19 mouse cellular contexts compared by ENCODE assay signal in the genomic region with DNA sequence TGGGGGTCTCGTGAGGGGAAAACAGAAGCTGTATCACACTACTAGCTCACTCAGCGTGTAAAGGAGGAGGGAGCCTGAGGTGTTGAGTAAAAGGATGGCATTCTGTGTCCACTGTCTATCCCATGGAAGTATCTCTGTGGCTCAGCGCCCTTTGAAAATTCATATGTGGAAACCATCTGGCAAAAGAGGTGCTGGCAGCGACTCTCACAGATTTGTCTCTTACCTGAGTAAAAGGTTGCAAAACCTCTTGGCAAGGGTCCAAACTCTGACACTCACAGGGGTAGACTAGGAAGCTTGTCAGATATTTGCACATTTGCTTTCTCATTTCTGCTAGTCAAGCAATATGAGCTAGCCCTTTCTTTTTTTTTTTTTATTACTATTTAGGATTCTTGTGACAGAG.
DNase-seq lines count a peak whose midpoint lies in the region; ATAC-seq lines count a peak whose summit lies in the region.
"Had no signal": no experiment of that assay in that cellular context is flagged by ENCODE, and none has a peak within 500 bp of the region (broad histone marks: within the 10 kb centered on the region; RNA-seq: fewer than 3 reads in every experiment).

No protein-coding gene starts in this region.

- 87% methylated on average over 4 of the region's 4 CpGs for WGBS in midbrain, embryonic 14.5 days
- 87% methylated on average over 4 of the region's 4 CpGs for WGBS in midbrain, embryonic 15.5 days

- no peaks in the 10 kb centered on the region for H3K27me3 ChIP-seq in midbrain, embryonic 14.5 days (ENCODE audit: control insufficient read depth, insufficient read depth, low read length)
- H3K27me3 ChIP-seq in midbrain, embryonic 15.5 days (replicated peaks), result no peaks in the 10 kb centered on the region
- H3K27me3 ChIP-seq: embryonic facial prominence, embryonic 13.5 days; hindbrain, embryonic 13.5 days; neural tube, embryonic 13.5 days had no signal

- no peak overlapping the region for H3K4me3 ChIP-seq in midbrain, embryonic 14.5 days (replicated peaks; ENCODE audit: low read depth, low read length)
- no peak overlapping the region for H3K4me3 ChIP-seq in midbrain, embryonic 15.5 days
- H3K4me3 ChIP-seq: embryonic facial prominence, embryonic 13.5 days; hindbrain, embryonic 13.5 days; neural tube, embryonic 13.5 days had no signal

- peak; percentile 77 for ATAC-seq in cerebellum, adult (ENCODE audit: insufficient number of reproducible peaks, low FRiP score, low TSS enrichment)
- no peak for ATAC-seq in midbrain, embryonic 14.5 days (ENCODE audit: low FRiP score, low TSS enrichment)
- ATAC-seq in midbrain, embryonic 15.5 days (replicated peaks), result no peak
- ATAC-seq in erythroblast, adult 5-6 weeks (replicated peaks; ENCODE audit: low FRiP score, poor library complexity, severe bottlenecking), result no peak
- ATAC-seq: forebrain, embryonic 16.5 days; intestine, postnatal 0 days; midbrain, embryonic 16.5 days had no signal

- no peak overlapping the region for H3K27ac ChIP-seq in midbrain, embryonic 14.5 days (replicated peaks; ENCODE audit: low read depth, low read length)
- no peak overlapping the region for H3K27ac ChIP-seq in midbrain, embryonic 15.5 days
- H3K27ac ChIP-seq: embryonic facial prominence, embryonic 13.5 days; hindbrain, embryonic 13.5 days; neural tube, embryonic 13.5 days; stomach, postnatal 0 days had no signal

- DNase-seq in cerebellum, postnatal 4 days (ENCODE audit: low spot score in 2 of 2), result no peak
- peak; percentile 36 for DNase-seq in midbrain, embryonic 14.5 days
- DNase-seq in cerebellum, postnatal 14 days, result peak; percentile 81 to 87
- peak; percentile 58 for DNase-seq in lung, postnatal 14 days
- no peak for DNase-seq in right cerebral cortex, adult 2 months (ENCODE audit: low spot score in 2 of 2)
- DNase-seq: adrenal gland, adult 8-10 months; gastrocnemius, postnatal 25 days; spleen, adult 18-20 months; thymus, postnatal 4 days had no signal

- H3K36me3 ChIP-seq in midbrain, embryonic 14.5 days (ENCODE audit: control insufficient read depth, insufficient read depth, low read length), result no peaks in the 10 kb centered on the region
- no peaks in the 10 kb centered on the region for H3K36me3 ChIP-seq in midbrain, embryonic 15.5 days (replicated peaks)
- H3K36me3 ChIP-seq: embryonic facial prominence, embryonic 13.5 days; hindbrain, embryonic 13.5 days; neural tube, embryonic 13.5 days had no signal

- no peaks in the 10 kb centered on the region for H3K9me3 ChIP-seq in midbrain, embryonic 14.5 days (ENCODE audit: control insufficient read depth, low read length)
- H3K9me3 ChIP-seq in midbrain, embryonic 15.5 days, result no peaks in the 10 kb centered on the region
- H3K9me3 ChIP-seq: embryonic facial prominence, embryonic 13.5 days; hindbrain, embryonic 13.5 days; neural tube, embryonic 13.5 days had no signal

- no peaks in the 10 kb centered on the region for H3K4me1 ChIP-seq in midbrain, embryonic 14.5 days (ENCODE audit: control insufficient read depth, insufficient read depth, low read length)
- no peaks in the 10 kb centered on the region for H3K4me1 ChIP-seq in midbrain, embryonic 15.5 days
- H3K4me1 ChIP-seq: embryonic facial prominence, embryonic 13.5 days; neural tube, embryonic 13.5 days had no signal

- H3K4me2 ChIP-seq in midbrain, embryonic 14.5 days (ENCODE audit: low read length), result no peak overlapping the region
- no peak overlapping the region for H3K4me2 ChIP-seq in midbrain, embryonic 15.5 days
- H3K4me2 ChIP-seq: embryonic facial prominence, embryonic 13.5 days; hindbrain, embryonic 13.5 days; neural tube, embryonic 13.5 days had no signal

- H3K9ac ChIP-seq in midbrain, embryonic 14.5 days (replicated peaks; ENCODE audit: low read length), result no peak overlapping the region
- H3K9ac ChIP-seq in midbrain, embryonic 15.5 days, result no peak overlapping the region
- H3K9ac ChIP-seq: embryonic facial prominence, embryonic 13.5 days; hindbrain, embryonic 13.5 days; neural tube, embryonic 13.5 days had no signal

Comparison
In these comparisons a context has a peak if more than half of its experiments do, and no peak if none do; other contexts are left out.
1. DNase-seq: peak in midbrain, embryonic 14.5 days (single experiment), cerebellum, postnatal 14 days (2 of 2) and lung, postnatal 14 days (single experiment); none in cerebellum, postnatal 4 days (0 of 2) and right cerebral cortex, adult 2 months (0 of 2).